Mouse (Mus musculus) embryonic facial prominence, embryonic 12.5 days (tissue): Measurements from ENCODE around the gene Gm21974. TPM values are rescaled to one million over a fixed set of nuclear protein-coding genes. Genes with fewer than 3 reads are reported as not detected.

Experiments used
- ATAC-seq: fragments of 200-750 bp; cut with Nextera tagmentation; 2 replicates; pipeline ENCODE4 v1.8.0; 2017; ENCODE audit not compliant: insufficient number of reproducible peaks, insufficient read depth, low FRiP score, low TSS enrichment
- H3K27ac ChIP-seq: fragments of 300-500 bp; sonication (generic); 2 replicates; pipeline ENCODE4 v1.5.1; 2016; ENCODE audit warnings: mild to moderate bottlenecking
- H3K27me3 ChIP-seq: fragments of 300-500 bp; sonication (generic); 2 replicates; pipeline ENCODE4 v1.6.1; 2016; ENCODE audit warnings: mild to moderate bottlenecking, moderate library complexity
- H3K36me3 ChIP-seq: fragments of 300-500 bp; sonication (generic); 2 replicates; pipeline ENCODE4 v1.6.1; 2016; ENCODE audit warnings: mild to moderate bottlenecking
- H3K4me1 ChIP-seq: fragments of 300-500 bp; sonication (generic); 2 replicates; pipeline ENCODE4 v1.6.1; 2016
- H3K4me2 ChIP-seq: fragments of 300-500 bp; sonication (generic); replicated peaks from 2 replicates; pipeline ENCODE4 v1.6.1; 2016; ENCODE audit warnings: mild to moderate bottlenecking, moderate library complexity
- H3K4me3 ChIP-seq: fragments of 300-500 bp; sonication (generic); 2 replicates; pipeline ENCODE4 v1.5.1; 2016; ENCODE audit warnings: mild to moderate bottlenecking
- H3K9ac ChIP-seq: fragments of 300-500 bp; sonication (generic); 2 replicates; pipeline ENCODE4 v1.6.1; 2016; ENCODE audit warnings: mild to moderate bottlenecking, moderate library complexity
- H3K9me3 ChIP-seq: fragments of 300-500 bp; sonication (generic); 2 replicates; pipeline ENCODE4 v1.6.1; 2016; ENCODE audit warnings: mild to moderate bottlenecking, moderate library complexity
- WGBS: fragments of 180-500 bp; shearing (Covaris S2); methylation state at CpG from one replicate; pipeline ENCODE4 v1.1.7; 2016; 5-methylcytosine and 5-hydroxymethylcytosine counted together
- polyA plus RNA-seq: library from polyadenylated mRNA; unstranded; fragments of >200 nt; fragmentation: Nextera tagmentation; extraction: Ambion mirVana; gene quantifications from 2 replicates; pipeline ENCODE4 v1.2.1, GENCODE M21; 2016

Gene Gm21974
- polyA plus RNA-seq, 1 experiment from 2014 or later: not detected

- H3K36me3 ChIP-seq: peaks cover 42% of the 10 kb centered on the region
- H3K4me2 ChIP-seq: peak overlapping the region; percentile 87
- peak overlapping the region; percentile 99 for H3K27ac ChIP-seq
Observed at GRCm38 (mm10) chr7:127874812-127875626, 20.2 kb downstream of the Gm21974 start.

GRCm38 (mm10) chr7:127870136-127870821 is 25.0 kb downstream of the Gm21974 start:
- H3K27me3 ChIP-seq: no peaks in the 10 kb centered on the region
- ATAC-seq: no peak
- 80% methylated on average over 5 of the region's 5 CpGs for WGBS
- peaks cover 47% of the 10 kb centered on the region for H3K36me3 ChIP-seq
- H3K27ac ChIP-seq: no peak overlapping the region
- no peak overlapping the region for H3K4me3 ChIP-seq
- H3K4me2 ChIP-seq: no peak overlapping the region
- H3K9me3 ChIP-seq: no peaks in the 10 kb centered on the region
- H3K4me1 ChIP-seq: peaks cover 15% of the 10 kb centered on the region
- no peak overlapping the region for H3K9ac ChIP-seq

More at GRCm38 (mm10) chr7:127874812-127875626, 20.2 kb downstream of the Gm21974 start:
- Histone ChIP-seq H3K4me3 (peak overlapping the region; percentile 93), H3K9me3 (no peaks in the 10 kb centered on the region), H3K27me3 (no peaks in the 10 kb centered on the region), H3K4me1 (peaks cover 23% of the 10 kb centered on the region), H3K9ac (peak overlapping the region; percentile 95)
- no peak; the same call in 1 of the 2 replicates for ATAC-seq
- 4% methylated on average over 20 of the region's 20 CpGs for WGBS

- WGBS: 82% methylated on average over 3 of the region's 3 CpGs
- no peak for ATAC-seq
Observed at GRCm38 (mm10) chr7:127869149-127869810, 26.0 kb downstream of the Gm21974 start.

GRCm38 (mm10) chr7:127867641-127868040 is 27.6 kb downstream of the Gm21974 start:
- no peak overlapping the region for H3K4me3 ChIP-seq
- H3K36me3 ChIP-seq: peaks cover 53% of the 10 kb centered on the region
- no peaks in the 10 kb centered on the region for H3K27me3 ChIP-seq
- no peak for ATAC-seq
- no peaks in the 10 kb centered on the region for H3K4me1 ChIP-seq
- H3K9me3 ChIP-seq: no peaks in the 10 kb centered on the region
- 97% methylated on average over 18 of the region's 18 CpGs for WGBS
- no peak overlapping the region for H3K4me2 ChIP-seq
- no peak overlapping the region for H3K9ac ChIP-seq
- no peak overlapping the region for H3K27ac ChIP-seq

More at GRCm38 (mm10) chr7:127869149-127869810, 26.0 kb downstream of the Gm21974 start:
- no peaks in the 10 kb centered on the region for H3K27me3 ChIP-seq
- H3K4me1 ChIP-seq: peaks cover 12% of the 10 kb centered on the region
- H3K9me3 ChIP-seq: no peaks in the 10 kb centered on the region
- H3K27ac ChIP-seq: no peak overlapping the region; the same call in 1 of the 2 replicates
- H3K36me3 ChIP-seq: peaks cover 57% of the 10 kb centered on the region
- no peak overlapping the region for H3K4me2 ChIP-seq
- H3K9ac ChIP-seq: 0 out of 2 replicates have a peak overlapping the region, but pooled peaks have one; percentile 12
- no peak overlapping the region for H3K4me3 ChIP-seq

- Histone ChIP-seq H3K27ac (no peak overlapping the region), H3K4me3 (no peak overlapping the region), H3K36me3 (peaks cover 44% of the 10 kb centered on the region), H3K4me1 (no peaks in the 10 kb centered on the region), H3K9me3 (no peaks in the 10 kb centered on the region), H3K4me2 (no peak overlapping the region), H3K27me3 (no peaks in the 10 kb centered on the region), H3K9ac (no peak overlapping the region)
- no peak for ATAC-seq
- 96% methylated on average over 12 of the region's 12 CpGs for WGBS
Observed at GRCm38 (mm10) chr7:127866434-127866833, 28.8 kb downstream of the Gm21974 start.

GRCm38 (mm10) chr7:127858258-127858657 is 37.0 kb downstream of the Gm21974 start:
- H3K4me3 ChIP-seq: no peak overlapping the region
- no peak for ATAC-seq
- H3K9ac ChIP-seq: no peak overlapping the region
- H3K4me1 ChIP-seq: no peaks in the 10 kb centered on the region
- H3K27ac ChIP-seq: no peak overlapping the region
- H3K27me3 ChIP-seq: no peaks in the 10 kb centered on the region
- WGBS: 96% methylated on average over 6 of the region's 6 CpGs
- H3K9me3 ChIP-seq: no peaks in the 10 kb centered on the region
- no peak overlapping the region for H3K4me2 ChIP-seq
- no peaks in the 10 kb centered on the region for H3K36me3 ChIP-seq

GRCm38 (mm10) chr7:127850906-127851305 is 44.3 kb downstream of the Gm21974 start:
- 60% methylated on average over 5 of the region's 5 CpGs for WGBS
- Histone ChIP-seq H3K4me1 (no peaks in the 10 kb centered on the region), H3K27me3 (no peaks in the 10 kb centered on the region), H3K9me3 (no peaks in the 10 kb centered on the region), H3K4me3 (no peak overlapping the region), H3K36me3 (peaks cover 16% of the 10 kb centered on the region; the same call in 1 of the 2 replicates), H3K4me2 (no peak overlapping the region), H3K9ac (no peak overlapping the region), H3K27ac (no peak overlapping the region)
- no peak for ATAC-seq

- ATAC-seq: no peak
- Histone ChIP-seq H3K4me3 (no peak overlapping the region), H3K27me3 (no peaks in the 10 kb centered on the region), H3K36me3 (peaks cover 16% of the 10 kb centered on the region; the same call in 1 of the 2 replicates), H3K9me3 (no peaks in the 10 kb centered on the region), H3K4me2 (no peak overlapping the region), H3K27ac (no peak overlapping the region), H3K4me1 (no peaks in the 10 kb centered on the region), H3K9ac (no peak overlapping the region)
- 76% methylated on average over 6 of the region's 6 CpGs for WGBS
Observed at GRCm38 (mm10) chr7:127849973-127850875, 45.0 kb downstream of the Gm21974 start.

GRCm38 (mm10) chr7:127842001-127842718 is 53.1 kb downstream of the Gm21974 start:
- peak; percentile 26; the same call in 1 of the 2 replicates for ATAC-seq
- Histone ChIP-seq H3K9ac (peak overlapping the region; percentile 67), H3K36me3 (peaks cover 22% of the 10 kb centered on the region), H3K4me3 (peak overlapping the region; percentile 79), H3K27me3 (no peaks in the 10 kb centered on the region), H3K27ac (peak overlapping the region; percentile 89), H3K4me2 (peak overlapping the region; percentile 90), H3K4me1 (no peaks in the 10 kb centered on the region; the same call in 1 of the 2 replicates), H3K9me3 (no peaks in the 10 kb centered on the region)
- WGBS: under 1% methylated on average over 40 of the region's 40 CpGs

- Histone ChIP-seq H3K9me3 (no peaks in the 10 kb centered on the region), H3K9ac (peak overlapping the region; percentile 67), H3K4me1 (no peaks in the 10 kb centered on the region; the same call in 1 of the 2 replicates), H3K27me3 (no peaks in the 10 kb centered on the region), H3K4me3 (peak overlapping the region; percentile 79), H3K27ac (peak overlapping the region; percentile 89), H3K4me2 (peak overlapping the region; percentile 90), H3K36me3 (peaks cover 16% of the 10 kb centered on the region)
- WGBS: under 1% methylated on average over 43 of the region's 46 CpGs
- ATAC-seq: peak; percentile 89
Observed at GRCm38 (mm10) chr7:127841340-127842000, 53.8 kb downstream of the Gm21974 start.
